Mouse (Mus musculus) thymus, postnatal 10 days (tissue): ENCODE data around the gene Smarcc1.

Source experiments
- DNase-seq, 2 experiments: peaks; one replicate each; pipeline ENCODE4 v3.0.0; 2021; ENCODE audit warnings: low spot score in 2 of 2

Gene Smarcc1

GRCm38 (mm10) chr9:110230395-110231071 lies 113.0 kb downstream of the Smarcc1 start:
- DNase-seq, result no peak

- DNase-seq, result no peak
Measured at GRCm38 (mm10) chr9:110234962-110235361, 117.5 kb downstream of the Smarcc1 start.

- DNase-seq, result no peak
Measured at GRCm38 (mm10) chr9:110243221-110243833, 125.8 kb downstream of the Smarcc1 start, which contains the start of gene Cspg5. TSS of gene Cspg5 (plus strand) at chr9:110243783.

GRCm38 (mm10) chr9:110244567-110244888 lies 127.0 kb downstream of the Smarcc1 start:
- no peak for DNase-seq

- peak; percentile 5 to 22 for DNase-seq
Measured at GRCm38 (mm10) chr9:110244889-110245589, 127.5 kb downstream of the Smarcc1 start.

- peak in 1 of 2 experiments; percentile 19 for DNase-seq
Measured at GRCm38 (mm10) chr9:110245590-110246320, 128.2 kb downstream of the Smarcc1 start.

GRCm38 (mm10) chr9:110246321-110246640 lies 128.8 kb downstream of the Smarcc1 start:
- no peak for DNase-seq

GRCm38 (mm10) chr9:110247049-110247448 lies 129.5 kb downstream of the Smarcc1 start:
- no peak for DNase-seq

GRCm38 (mm10) chr9:110248861-110249260 lies 131.4 kb downstream of the Smarcc1 start:
- DNase-seq, result no peak

- DNase-seq, result no peak
Measured at GRCm38 (mm10) chr9:110249823-110250543, 132.5 kb downstream of the Smarcc1 start.

- DNase-seq, result no peak
Measured at GRCm38 (mm10) chr9:110250776-110251175, 133.3 kb downstream of the Smarcc1 start.

GRCm38 (mm10) chr9:110255407-110256019 lies 138.0 kb downstream of the Smarcc1 start:
- no peak for DNase-seq

- no peak for DNase-seq
Measured at GRCm38 (mm10) chr9:110258646-110259045, 141.1 kb downstream of the Smarcc1 start.

GRCm38 (mm10) chr9:110259118-110259517 lies 141.6 kb downstream of the Smarcc1 start:
- DNase-seq, result no peak

- no peak for DNase-seq
Measured at GRCm38 (mm10) chr9:110263181-110263580, 145.7 kb downstream of the Smarcc1 start.

- DNase-seq, result no peak
Measured at GRCm38 (mm10) chr9:110264991-110265390, 147.5 kb downstream of the Smarcc1 start.

GRCm38 (mm10) chr9:110268416-110268815 lies 150.9 kb downstream of the Smarcc1 start:
- no peak for DNase-seq

- no peak for DNase-seq
Measured at GRCm38 (mm10) chr9:110272330-110272729, 154.8 kb downstream of the Smarcc1 start.

- no peak for DNase-seq
Measured at GRCm38 (mm10) chr9:110273507-110273906, 156.0 kb downstream of the Smarcc1 start.

GRCm38 (mm10) chr9:110275882-110276281 lies 158.4 kb downstream of the Smarcc1 start:
- DNase-seq, result peak in 1 of 2 experiments; percentile 13

GRCm38 (mm10) chr9:110277431-110277881 lies 159.9 kb downstream of the Smarcc1 start:
- no peak for DNase-seq
